ENCODE assay signal across 24 mouse cellular contexts in genomic region chr10:91504891-91505290, GRCm38 (mm10).
DNase-seq lines count a peak whose midpoint lies in the region; ATAC-seq lines count a peak whose summit lies in the region.
"Had no signal": no experiment of that assay in that cellular context is flagged by ENCODE, and none has a peak within 500 bp of the region (broad histone marks: within the 10 kb centered on the region; RNA-seq: fewer than 3 reads in every experiment).

No protein-coding gene starts in this region.

- no peak overlapping the region for H3K4me2 ChIP-seq in hindbrain, embryonic 11.5 days (replicated peaks; ENCODE audit: low read depth, low read length)
- no peak overlapping the region for H3K4me2 ChIP-seq in hindbrain, embryonic 16.5 days (ENCODE audit: low read length)
- H3K4me2 ChIP-seq: forebrain, embryonic 12.5 days; heart, embryonic 11.5 days; limb, embryonic 12.5 days; liver, embryonic 11.5 days; midbrain, embryonic 12.5 days had no signal

- no peak overlapping the region for H3K4me3 ChIP-seq in hindbrain, embryonic 11.5 days (ENCODE audit: low read depth, low read length)
- H3K4me3 ChIP-seq in hindbrain, embryonic 16.5 days (ENCODE audit: low read length): no peak overlapping the region
- H3K4me3 ChIP-seq: erythroblast, embryonic 14.5 days; forebrain, embryonic 12.5 days; layer of hippocampus, adult 2 months; limb, embryonic 12.5 days; midbrain, embryonic 12.5 days had no signal

- ATAC-seq in hindbrain, embryonic 11.5 days (ENCODE audit: low FRiP score): no peak
- no peak for ATAC-seq in hindbrain, embryonic 16.5 days
- ATAC-seq: activated CD4-positive, CD25-positive, alpha-beta regulatory T cell, adult 4 months; liver, postnatal 0 days; lung, postnatal 0 days had no signal

- no peak overlapping the region for H3K9ac ChIP-seq in hindbrain, embryonic 11.5 days (ENCODE audit: low read depth, low read length)
- no peak overlapping the region for H3K9ac ChIP-seq in hindbrain, embryonic 16.5 days (ENCODE audit: low read depth, low read length)
- H3K9ac ChIP-seq: forebrain, embryonic 12.5 days; limb, embryonic 12.5 days; liver, postnatal 0 days; midbrain, embryonic 12.5 days had no signal

- H3K27ac ChIP-seq in hindbrain, embryonic 11.5 days (ENCODE audit: low read depth, low read length): no peak overlapping the region
- no peak overlapping the region for H3K27ac ChIP-seq in hindbrain, embryonic 16.5 days (ENCODE audit: low read depth, low read length)
- H3K27ac ChIP-seq: forebrain, embryonic 12.5 days; kidney, postnatal 0 days; layer of hippocampus, adult 2 months; limb, embryonic 12.5 days; midbrain, embryonic 12.5 days had no signal

- peak; percentile 7 for DNase-seq in hindbrain, embryonic 11.5 days (ENCODE audit: low spot score)
- peak; percentile 9 for DNase-seq in layer of hippocampus, adult 9-11 months
- DNase-seq in layer of hippocampus, postnatal 10 days (ENCODE audit: low spot score in 2 of 2): no peak
- DNase-seq in right cerebral cortex, adult 2 months (ENCODE audit: low spot score in 2 of 2): peak; percentile 2 to 32
- DNase-seq in right cerebral cortex, postnatal 10 days (ENCODE audit: low spot score in 2 of 2): no peak
- no peak for DNase-seq in cerebellum, adult 18-20 months
- DNase-seq: adrenal gland, adult 8-10 months; B cell, adult 2 months; cerebellum, adult 8-10 months; cerebellum, postnatal 36 days; gastrocnemius, postnatal 10 days; kidney, adult 18-20 months; liver, postnatal 0 days had no signal

- H3K36me3 ChIP-seq in hindbrain, embryonic 11.5 days (ENCODE audit: control insufficient read depth, insufficient read depth, low read length): no peaks in the 10 kb centered on the region
- H3K36me3 ChIP-seq in hindbrain, embryonic 16.5 days (ENCODE audit: control insufficient read depth, insufficient read depth, low read length): no peaks in the 10 kb centered on the region
- H3K36me3 ChIP-seq: forebrain, embryonic 12.5 days; limb, embryonic 12.5 days; midbrain, embryonic 12.5 days had no signal

- H3K27me3 ChIP-seq in hindbrain, embryonic 11.5 days (ENCODE audit: control insufficient read depth, insufficient read depth, low read length): no peaks in the 10 kb centered on the region
- H3K27me3 ChIP-seq in hindbrain, embryonic 16.5 days (replicated peaks; ENCODE audit: control insufficient read depth, insufficient read depth, low read length): no peaks in the 10 kb centered on the region
- H3K27me3 ChIP-seq: forebrain, embryonic 12.5 days; limb, embryonic 12.5 days; midbrain, embryonic 12.5 days had no signal

- H3K9me3 ChIP-seq in hindbrain, embryonic 11.5 days (ENCODE audit: control insufficient read depth, low read length): no peaks in the 10 kb centered on the region
- H3K9me3 ChIP-seq in hindbrain, embryonic 16.5 days (ENCODE audit: control insufficient read depth, low read length): no peaks in the 10 kb centered on the region
- H3K9me3 ChIP-seq: forebrain, embryonic 12.5 days; limb, embryonic 12.5 days; midbrain, embryonic 12.5 days had no signal

- 77% methylated on average over 12 of the region's 12 CpGs for WGBS in hindbrain, embryonic 11.5 days
- WGBS in hindbrain, embryonic 16.5 days: 68% methylated on average over 12 of the region's 12 CpGs

- no peaks in the 10 kb centered on the region for H3K4me1 ChIP-seq in hindbrain, embryonic 11.5 days (replicated peaks; ENCODE audit: control insufficient read depth, insufficient read depth, low read length)
- no peaks in the 10 kb centered on the region for H3K4me1 ChIP-seq in hindbrain, embryonic 16.5 days (ENCODE audit: control insufficient read depth, insufficient read depth, low read depth, low read length)
- H3K4me1 ChIP-seq: forebrain, embryonic 12.5 days; limb, embryonic 12.5 days; midbrain, embryonic 12.5 days had no signal

Comparison
In these comparisons a context has a peak if more than half of its experiments do, and no peak if none do; other contexts are left out.
1. DNase-seq: peak in hindbrain, embryonic 11.5 days (single experiment), layer of hippocampus, adult 9-11 months (single experiment) and right cerebral cortex, adult 2 months (2 of 2); none in layer of hippocampus, postnatal 10 days (0 of 2), right cerebral cortex, postnatal 10 days (0 of 2) and cerebellum, adult 18-20 months (0 of 2).